9 mouse cellular contexts compared by ENCODE assay signal in the genomic region with DNA sequence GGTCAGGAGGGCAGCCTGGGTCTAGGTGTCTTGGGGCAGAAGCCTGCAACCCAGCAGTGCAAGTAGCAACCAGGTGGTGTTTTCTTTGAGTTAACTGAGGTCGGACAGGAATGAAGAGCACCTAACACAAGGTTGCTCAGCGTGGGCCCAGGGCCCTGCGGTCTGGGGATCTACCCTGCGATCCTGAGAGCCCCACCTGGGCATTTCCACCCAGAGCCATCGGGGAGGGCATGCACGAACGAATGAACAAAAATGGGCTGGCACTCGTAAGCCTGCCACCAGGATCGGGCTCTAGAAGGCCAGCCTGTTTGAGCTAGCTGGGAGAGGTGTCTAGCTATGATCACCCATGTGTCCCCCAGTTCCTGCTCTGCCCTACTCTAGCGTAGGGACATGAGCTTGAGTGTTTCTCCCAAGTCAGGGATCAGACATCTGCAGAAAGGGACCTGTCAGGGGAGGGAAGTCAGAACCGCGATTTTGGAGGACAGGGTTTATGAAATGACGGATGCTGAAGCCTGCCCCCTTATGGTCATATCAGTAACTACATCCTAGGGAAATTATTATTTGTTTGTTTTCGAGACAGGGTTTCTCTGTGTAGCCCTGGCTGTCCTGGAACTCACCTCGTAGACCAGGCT. TPM values are rescaled to one million over a fixed set of nuclear protein-coding genes. Genes with fewer than 3 reads are reported as not detected.
DNase-seq lines count a peak whose midpoint lies in the region; ATAC-seq lines count a peak whose summit lies in the region.
"Had no signal": no experiment of that assay in that cellular context is flagged by ENCODE, and none has a peak within 500 bp of the region (broad histone marks: within the 10 kb centered on the region; RNA-seq: fewer than 3 reads in every experiment).

No protein-coding gene starts in this region.

- H3K36me3 ChIP-seq in embryonic facial prominence, embryonic 14.5 days (ENCODE audit: control insufficient read depth, insufficient read depth, low read length) = no peaks in the 10 kb centered on the region
- no peaks in the 10 kb centered on the region for H3K36me3 ChIP-seq in kidney, embryonic 14.5 days (ENCODE audit: control insufficient read depth, insufficient read depth, low read length)
- H3K36me3 ChIP-seq: neural tube, embryonic 12.5 days had no signal

- H3K27ac ChIP-seq in embryonic facial prominence, embryonic 14.5 days (replicated peaks; ENCODE audit: low read depth, low read length) = no peak overlapping the region
- no peak overlapping the region for H3K27ac ChIP-seq in kidney, embryonic 14.5 days (ENCODE audit: low read depth, low read length)
- H3K27ac ChIP-seq: neural tube, embryonic 12.5 days had no signal

- H3K4me1 ChIP-seq in embryonic facial prominence, embryonic 14.5 days (ENCODE audit: control insufficient read depth, insufficient read depth, low read length) = no peaks in the 10 kb centered on the region
- H3K4me1 ChIP-seq in kidney, embryonic 14.5 days (ENCODE audit: control insufficient read depth, insufficient read depth, low read length) = 0 out of 2 replicates have a peak, but pooled peaks cover 3% of the 10 kb centered on the region

- peak; percentile 27 for DNase-seq in adrenal gland, postnatal 10 days
- DNase-seq in adrenal gland, postnatal 4 days (ENCODE audit: low spot score in 2 of 2) = no peak
- peak; percentile 61 for DNase-seq in 3T3-L1 (ENCODE audit: low read depth, low spot score)
- DNase-seq in brain, adult 2 months (ENCODE audit: low read depth, low spot score) = peak; percentile 63
- DNase-seq in embryonic facial prominence, embryonic 14.5 days (ENCODE audit: low spot score) = peak; percentile 45
- no peak for DNase-seq in left cerebral cortex, postnatal 4 days

- H3K9me3 ChIP-seq in embryonic facial prominence, embryonic 14.5 days (ENCODE audit: control insufficient read depth, low read length) = peaks cover 10% of the 10 kb centered on the region; the same call in 1 of the 2 replicates
- peaks cover 2% of the 10 kb centered on the region; the same call in 1 of the 2 replicates for H3K9me3 ChIP-seq in kidney, embryonic 14.5 days (ENCODE audit: control insufficient read depth, low read length)
- H3K9me3 ChIP-seq: neural tube, embryonic 12.5 days had no signal

- intact Hi-C loops in left cerebral cortex, postnatal 4 days (cut with DNase I) = no loop called here

- ATAC-seq in embryonic facial prominence, embryonic 14.5 days (ENCODE audit: low read depth) = no peak
- peak; percentile 61; the same call in 1 of the 2 replicates for ATAC-seq in kidney, embryonic 14.5 days (ENCODE audit: low FRiP score, low TSS enrichment)
- ATAC-seq in neutrophil, adult 5-6 weeks (ENCODE audit: extremely low read depth, insufficient number of reproducible peaks, low FRiP score, poor library complexity, severe bottlenecking) = peak; percentile 61

- no peak overlapping the region for H3K9ac ChIP-seq in embryonic facial prominence, embryonic 14.5 days (ENCODE audit: low read depth, low read length)
- H3K9ac ChIP-seq in kidney, embryonic 14.5 days (ENCODE audit: low read depth, low read length) = no peak overlapping the region
- H3K9ac ChIP-seq: neural tube, embryonic 12.5 days had no signal

- 0 out of 2 replicates have a peak, but pooled peaks cover 3% of the 10 kb centered on the region for H3K27me3 ChIP-seq in embryonic facial prominence, embryonic 14.5 days (replicated peaks; ENCODE audit: control insufficient read depth, insufficient read depth, low read length)
- no peaks in the 10 kb centered on the region for H3K27me3 ChIP-seq in kidney, embryonic 14.5 days (ENCODE audit: control insufficient read depth, insufficient read depth, low read length)

- WGBS in embryonic facial prominence, embryonic 14.5 days = 41% methylated on average over 14 of the region's 15 CpGs
- WGBS in kidney, embryonic 14.5 days = 47% methylated on average over 15 of the region's 15 CpGs

- no peak overlapping the region for H3K4me2 ChIP-seq in embryonic facial prominence, embryonic 14.5 days (ENCODE audit: low read depth, low read length)
- no peak overlapping the region for H3K4me2 ChIP-seq in kidney, embryonic 14.5 days (replicated peaks; ENCODE audit: low read depth, low read length)
- H3K4me2 ChIP-seq: neural tube, embryonic 12.5 days had no signal

- H3K4me3 ChIP-seq in embryonic facial prominence, embryonic 14.5 days (ENCODE audit: low read depth, low read length) = no peak overlapping the region
- no peak overlapping the region for H3K4me3 ChIP-seq in kidney, embryonic 14.5 days (ENCODE audit: low read length)
- H3K4me3 ChIP-seq: neural tube, embryonic 12.5 days had no signal

RNA-seq across cellular contexts. Expression of gene Crygn, which starts 22.2 kb away (rescaled TPM):
- not detected for total RNA-seq in adrenal gland, postnatal 10 days (2021)
- 1 to 10 TPM; 6.0 to 6.2 TPM for total RNA-seq in adrenal gland, postnatal 4 days (2021)
- polyA plus RNA-seq in embryonic facial prominence, embryonic 14.5 days (2014; fragmentation: Nextera tagmentation; extraction: Ambion mirVana) = 4.1 TPM in 1 of 2 replicates, not detected in the other
- polyA plus RNA-seq in kidney, embryonic 14.5 days (2014; fragmentation: Nextera tagmentation; extraction: Ambion mirVana) = 1.7 and 2.6 TPM in 2 replicates
- total RNA-seq in neutrophil, adult 5-6 weeks (2017) = 5.3 TPM in 1 of 2 replicates, not detected in the other
- total RNA-seq in left cerebral cortex, postnatal 4 days (2021) = 1 to 10 TPM in 1 of 2 experiments, not detected in 1; 3.9 TPM

RNA-seq across cellular contexts. Expression of gene Wdr86, which starts 49.5 kb away (rescaled TPM):
- 1 to 10 TPM; 3.9 to 4.5 TPM for total RNA-seq in adrenal gland, postnatal 10 days (2021)
- 1 to 10 TPM; 6.2 to 9.6 TPM for total RNA-seq in adrenal gland, postnatal 4 days (2021)
- polyA plus RNA-seq in embryonic facial prominence, embryonic 14.5 days (2014; fragmentation: Nextera tagmentation; extraction: Ambion mirVana) = 21.8 and 31.1 TPM in 2 replicates
- polyA plus RNA-seq in kidney, embryonic 14.5 days (2014; fragmentation: Nextera tagmentation; extraction: Ambion mirVana) = 36.1 and 37.0 TPM in 2 replicates
- total RNA-seq in neutrophil, adult 5-6 weeks (2017) = 0.12 TPM in 1 of 2 replicates, not detected in the other
- 1 to 10 TPM; 2.6 to 3.3 TPM for total RNA-seq in left cerebral cortex, postnatal 4 days (2021)

Comparison
In these comparisons a context has a peak if more than half of its experiments do, and no peak if none do; other contexts are left out.
1. DNase-seq: peak in adrenal gland, postnatal 10 days (single experiment), 3T3-L1 (single experiment), brain, adult 2 months (single experiment) and embryonic facial prominence, embryonic 14.5 days (single experiment); none in adrenal gland, postnatal 4 days (0 of 2) and left cerebral cortex, postnatal 4 days (single experiment).